Mouse (Mus musculus) hindbrain, embryonic 12.5 days (tissue): Measurements from ENCODE around the gene Unkl. TPM values are rescaled to one million over a fixed set of nuclear protein-coding genes. Genes with fewer than 3 reads are reported as not detected.

Experiments used
- ATAC-seq: fragments of 200-750 bp; cut with Nextera tagmentation; 2 replicates; pipeline ENCODE4 v1.8.0; 2017; ENCODE audit warnings: moderate TSS enrichment; ENCODE audit not compliant: low FRiP score
- H3K27ac ChIP-seq: fragments of 300-500 bp; sonication (generic); 2 replicates; pipeline ENCODE4 v1.5.1; 2016; ENCODE audit warnings: mild to moderate bottlenecking
- H3K27me3 ChIP-seq: fragments of 300-500 bp; sonication (generic); 2 replicates; pipeline ENCODE4 v1.6.1; 2016; ENCODE audit warnings: mild to moderate bottlenecking
- H3K36me3 ChIP-seq: fragments of 300-500 bp; sonication (generic); 2 replicates; pipeline ENCODE4 v1.6.1; 2016; ENCODE audit warnings: mild to moderate bottlenecking
- H3K4me1 ChIP-seq: fragments of 300-500 bp; sonication (generic); 2 replicates; pipeline ENCODE4 v1.6.1; 2016
- H3K4me2 ChIP-seq: fragments of 300-500 bp; sonication (generic); replicated peaks from 2 replicates; pipeline ENCODE4 v1.6.1; 2016; ENCODE audit warnings: mild to moderate bottlenecking
- H3K4me3 ChIP-seq: fragments of 300-500 bp; sonication (generic); 2 replicates; pipeline ENCODE4 v1.5.1; 2016; ENCODE audit warnings: mild to moderate bottlenecking
- H3K9ac ChIP-seq: fragments of 300-500 bp; sonication (generic); 2 replicates; pipeline ENCODE4 v1.6.1; 2016; ENCODE audit warnings: mild to moderate bottlenecking, moderate library complexity
- H3K9me3 ChIP-seq: fragments of 300-500 bp; sonication (generic); replicated peaks from 2 replicates; pipeline ENCODE4 v1.6.1; 2016; ENCODE audit warnings: mild to moderate bottlenecking
- whole genome bisulfite sequencing: fragments of 180-500 bp; shearing (Covaris S2); methylation state at CpG from one replicate; pipeline ENCODE4 v1.1.7; 2016; 5-methylcytosine and 5-hydroxymethylcytosine counted together
- microRNA-seq: library from miRNA; unstranded; fragments of <30 nt; microRNA quantifications from one replicate; pipeline ENCODE4, GENCODE M21; 2017
- polyA plus RNA-seq: library from polyadenylated mRNA; unstranded; fragments of >200 nt; fragmentation: Nextera tagmentation; extraction: Ambion mirVana; gene quantifications from 2 replicates; pipeline ENCODE4 v1.2.1, GENCODE M21; 2016

Unkl gene
- polyA plus RNA-seq, 1 experiment from 2014 or later = 13.0 TPM

GRCm38 (mm10) chr17:25272951-25273705, 84.9 kb downstream of the Unkl start:
- H3K36me3 ChIP-seq = peaks cover 16% of the 10 kb centered on the region
- peak overlapping the region; percentile 99 for H3K4me2 ChIP-seq
- peak overlapping the region; percentile 98 for H3K27ac ChIP-seq
- peak; percentile 92 for ATAC-seq
- H3K4me3 ChIP-seq = peak overlapping the region; percentile 98
- H3K9me3 ChIP-seq = no peaks in the 10 kb centered on the region
- WGBS = under 1% methylated on average over 72 of the region's 92 CpGs
- H3K27me3 ChIP-seq = no peaks in the 10 kb centered on the region
- peaks cover 36% of the 10 kb centered on the region for H3K4me1 ChIP-seq
- peak overlapping the region; percentile 100 for H3K9ac ChIP-seq

DNA sequence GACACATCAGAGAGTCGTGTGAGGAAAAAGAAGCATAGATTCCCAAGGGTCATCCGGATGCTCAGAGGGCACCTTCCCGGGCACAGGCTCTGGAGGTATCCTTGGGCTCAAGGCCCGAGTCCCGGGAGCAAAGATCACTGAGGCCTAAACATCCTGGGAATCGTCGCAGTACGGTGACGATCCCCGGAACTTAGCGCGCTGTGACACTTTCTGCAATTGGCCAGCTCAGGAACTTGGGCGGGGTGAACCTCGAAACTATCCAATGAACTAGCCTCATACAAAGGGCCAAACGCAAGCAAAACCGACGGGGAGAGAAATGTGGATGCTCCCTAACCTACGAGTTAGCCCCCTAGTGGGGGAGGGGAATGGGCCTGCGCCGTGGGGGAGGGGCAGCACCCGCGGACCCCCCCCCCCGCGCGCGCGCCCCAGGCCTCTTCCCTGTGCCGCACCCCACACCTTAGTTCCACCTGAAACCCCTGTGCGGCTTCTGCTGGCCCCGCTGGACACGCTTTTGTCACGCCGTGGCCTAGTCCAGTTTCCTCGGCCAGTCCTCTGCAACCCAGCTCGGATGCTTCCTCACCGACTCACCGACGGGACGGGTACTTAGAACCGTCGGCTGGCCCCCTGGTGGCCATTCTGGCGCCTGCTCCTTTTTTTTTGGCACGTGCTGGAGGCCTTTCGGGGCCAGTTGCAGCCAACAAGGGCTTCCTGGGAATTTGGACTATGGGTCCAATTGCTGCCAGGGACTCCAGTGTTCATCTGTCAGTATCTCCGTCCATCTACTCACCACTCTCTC, 85.7 kb downstream of the Unkl start:
- Histone ChIP-seq H3K4me1 (peaks cover 36% of the 10 kb centered on the region), H3K9me3 (no peaks in the 10 kb centered on the region), H3K27me3 (no peaks in the 10 kb centered on the region), H3K27ac (peak overlapping the region; percentile 98), H3K36me3 (peaks cover 9% of the 10 kb centered on the region), H3K4me2 (peak overlapping the region; percentile 99), H3K4me3 (peak overlapping the region; percentile 98), H3K9ac (peak overlapping the region; percentile 100)
- ATAC-seq = peak; percentile 90
- WGBS = 1% methylated on average over 45 of the region's 45 CpGs

DNA sequence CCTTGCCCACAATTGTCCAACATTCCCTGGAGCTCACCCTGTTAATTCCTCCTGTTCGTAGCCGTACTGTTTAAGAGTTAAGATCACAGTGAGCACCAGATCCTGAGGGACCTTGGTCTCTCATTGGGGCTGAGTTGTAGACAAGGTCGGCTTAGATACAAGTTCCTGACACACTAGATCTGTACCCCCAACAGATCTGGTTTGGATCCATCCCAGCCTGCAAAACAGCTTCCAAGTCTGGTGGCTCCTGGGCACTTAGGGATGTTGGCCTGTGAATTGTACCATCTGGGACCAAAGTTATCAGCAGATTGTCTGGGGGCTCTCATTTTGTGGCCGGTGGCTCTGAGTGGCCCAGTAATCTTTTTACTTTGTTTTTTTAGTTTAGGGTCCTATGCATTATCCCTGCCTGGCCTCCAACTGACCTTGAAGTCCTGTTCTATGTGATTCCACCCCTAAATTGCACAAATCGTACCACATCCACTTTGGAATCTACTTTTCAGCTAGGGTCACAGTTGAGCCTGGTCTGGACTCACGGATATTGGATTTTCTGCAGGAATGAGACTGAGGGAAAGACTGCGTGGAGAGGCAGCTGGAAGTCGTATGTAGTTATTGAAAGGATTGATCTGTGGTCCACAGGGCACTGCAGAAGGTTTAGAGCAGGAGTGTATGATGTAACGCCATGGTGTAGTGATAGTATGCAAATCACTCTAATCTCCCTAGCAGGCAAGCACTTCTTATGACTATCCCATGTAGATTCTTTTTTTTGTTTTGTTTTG, 86.6 kb downstream of the Unkl start, which contains the start of gene Ube2i:
TSS of gene Ube2i (minus strand) at position 52 of the 776 bp plus-strand sequence.
- peak within 1 kb of the TSS; percentile 98 for H3K27ac ChIP-seq
- WGBS = 83% methylated on average over 9 of the region's 9 CpGs
- no peaks in the 10 kb centered on the region for H3K27me3 ChIP-seq
- H3K9me3 ChIP-seq = no peaks in the 10 kb centered on the region
- peaks cover 31% of the 10 kb centered on the region for H3K4me1 ChIP-seq
- H3K4me3 ChIP-seq = peak within 1 kb of the TSS; percentile 98
- peak within 1 kb of the TSS; percentile 99 for H3K4me2 ChIP-seq
- ATAC-seq = no peak
- peaks cover under 1% of the 10 kb centered on the region; the same call in 1 of the 2 replicates for H3K36me3 ChIP-seq
- peak within 1 kb of the TSS; percentile 100 for H3K9ac ChIP-seq

DNA sequence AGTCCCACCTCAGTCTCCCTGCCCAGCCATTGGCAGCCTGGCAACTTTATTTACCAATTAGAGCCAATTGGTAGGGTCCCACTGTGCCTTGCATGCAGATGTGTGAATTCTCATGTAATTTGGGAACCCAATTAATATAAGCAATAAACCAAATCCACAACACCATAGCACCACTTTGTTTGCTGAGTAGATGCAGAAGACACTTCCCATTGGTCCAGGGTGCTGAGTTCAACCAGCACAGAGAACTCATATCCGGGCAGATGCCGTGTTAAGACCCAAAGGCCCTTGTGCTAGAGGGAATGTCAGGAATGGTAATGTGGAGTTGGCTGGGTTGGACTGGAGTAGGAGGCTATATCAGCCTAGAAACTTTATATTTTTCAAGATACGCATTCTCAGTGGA, 87.6 kb downstream of the Unkl start:
- Histone ChIP-seq H3K9ac (no peak overlapping the region), H3K27ac (no peak overlapping the region), H3K4me1 (peaks cover 22% of the 10 kb centered on the region), H3K9me3 (no peaks in the 10 kb centered on the region), H3K27me3 (no peaks in the 10 kb centered on the region), H3K4me2 (no peak overlapping the region), H3K4me3 (no peak overlapping the region), H3K36me3 (no peaks in the 10 kb centered on the region)
- 97% methylated on average over 3 of the region's 3 CpGs for WGBS
- no peak for ATAC-seq

GRCm38 (mm10) chr17:25282133-25282532, 93.9 kb downstream of the Unkl start:
- no peaks in the 10 kb centered on the region for H3K36me3 ChIP-seq
- no peaks in the 10 kb centered on the region for H3K9me3 ChIP-seq
- no peaks in the 10 kb centered on the region for H3K27me3 ChIP-seq
- no peak for ATAC-seq
- H3K9ac ChIP-seq = no peak overlapping the region
- 49% methylated on average over 11 of the region's 11 CpGs for WGBS
- H3K27ac ChIP-seq = no peak overlapping the region
- H3K4me3 ChIP-seq = no peak overlapping the region
- no peak overlapping the region for H3K4me2 ChIP-seq
- no peaks in the 10 kb centered on the region for H3K4me1 ChIP-seq

Small RNA genes within 50 kb of the gene (microRNA-seq; reads per million reads assigned to microRNA genes)
- gene Mir3547 = 5.4 reads per million, percentile 14 among the genes with 10 or more reads in this experiment

Other genes starting within 250 kb of the Unkl start
- 210 and 212 TPM in 2 replicates for gene Jpt2, start 227.7 kb upstream of the Unkl start, polyA plus RNA-seq
- 13.8 and 13.9 TPM in 2 replicates for gene Cramp1l, start 172.6 kb upstream of the Unkl start, polyA plus RNA-seq
- gene Ift140, start 172.3 kb upstream of the Unkl start, polyA plus RNA-seq = 26.7 and 27.6 TPM in 2 replicates
- 8.5 and 9.5 TPM in 2 replicates for gene Tmem204, start 104.8 kb upstream of the Unkl start, polyA plus RNA-seq
- 42.5 and 43.2 TPM in 2 replicates for gene Telo2, start 72.4 kb upstream of the Unkl start, polyA plus RNA-seq
- not detected in 2 replicates for gene Ptx4, start 67.6 kb upstream of the Unkl start, polyA plus RNA-seq
- 24.4 and 26.9 TPM in 2 replicates for gene Clcn7, start 55.0 kb upstream of the Unkl start, polyA plus RNA-seq
- not detected in 2 replicates for gene Ccdc154, start 25.9 kb upstream of the Unkl start, polyA plus RNA-seq
- not detected in 2 replicates for gene Gm38655, start 12.9 kb upstream of the Unkl start, polyA plus RNA-seq
- 33.6 and 34.6 TPM in 2 replicates for gene BC003965, start 3.8 kb upstream of the Unkl start, polyA plus RNA-seq
- gene Gnptg, start 51.7 kb downstream of the Unkl start, polyA plus RNA-seq = 59.4 and 59.5 TPM in 2 replicates
- gene Tsr3, start 51.8 kb downstream of the Unkl start, polyA plus RNA-seq = 60.0 and 61.8 TPM in 2 replicates
- 5.5 and 5.9 TPM in 2 replicates for gene Baiap3, start 68.0 kb downstream of the Unkl start, polyA plus RNA-seq
- 713 and 760 TPM in 2 replicates for gene Ube2i, start 86.2 kb downstream of the Unkl start, polyA plus RNA-seq
- not detected in 2 replicates for gene Prss34, start 110.0 kb downstream of the Unkl start, polyA plus RNA-seq
- gene Prss28, start 120.2 kb downstream of the Unkl start, polyA plus RNA-seq = not detected in 2 replicates
- gene Prss29, start 130.3 kb downstream of the Unkl start, polyA plus RNA-seq = not detected in 2 replicates
- not detected in 2 replicates for gene Tpsab1, start 157.2 kb downstream of the Unkl start, polyA plus RNA-seq
- not detected in 2 replicates for gene Tpsb2, start 177.9 kb downstream of the Unkl start, polyA plus RNA-seq
- 0.86 TPM in 1 of 2 replicates, not detected in the other for gene Tpsg1, start 180.9 kb downstream of the Unkl start, polyA plus RNA-seq
- 12.5 and 12.7 TPM in 2 replicates for gene Cacna1h, start 245.4 kb downstream of the Unkl start, polyA plus RNA-seq